ENCODE assay signal across 14 mouse cellular contexts in the genomic region with DNA sequence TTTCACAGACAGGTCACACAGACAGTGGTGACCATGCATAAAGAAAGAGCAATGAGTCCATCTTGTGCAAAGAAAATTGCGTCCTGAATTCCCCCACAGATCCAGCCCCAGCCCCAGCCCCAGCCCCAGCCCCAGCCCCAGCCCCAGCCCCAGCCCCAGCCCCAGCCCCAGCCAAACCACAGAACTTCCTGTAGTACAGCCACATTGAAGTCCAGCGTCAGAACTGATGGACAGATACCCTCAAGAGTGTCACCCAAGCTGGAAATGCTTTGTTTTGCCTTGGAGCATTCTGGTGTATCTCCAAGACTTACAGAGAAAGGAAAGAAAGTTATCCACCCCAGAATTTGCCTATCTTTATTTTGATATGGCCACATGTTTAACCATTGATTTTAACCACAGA.
"Had no signal": no experiment of that assay in that cellular context is flagged by ENCODE, and none has a peak within 500 bp of the region (broad histone marks: within the 10 kb centered on the region; RNA-seq: fewer than 3 reads in every experiment).

No protein-coding gene starts in this region.

- H3K9me3 ChIP-seq: kidney, embryonic 15.5 days; limb, embryonic 15.5 days; lung, embryonic 15.5 days; midbrain, embryonic 10.5 days; midbrain, embryonic 15.5 days; neural tube, embryonic 12.5 days had no signal

- H3K27me3 ChIP-seq: kidney, embryonic 15.5 days; limb, embryonic 15.5 days; lung, embryonic 15.5 days; midbrain, embryonic 15.5 days; neural tube, embryonic 12.5 days had no signal

- H3K4me1 ChIP-seq: kidney, embryonic 15.5 days; limb, embryonic 15.5 days; lung, embryonic 15.5 days; midbrain, embryonic 10.5 days; midbrain, embryonic 15.5 days; neural tube, embryonic 12.5 days had no signal

- H3K9ac ChIP-seq: kidney, embryonic 15.5 days; limb, embryonic 15.5 days; lung, embryonic 15.5 days; midbrain, embryonic 15.5 days; neural tube, embryonic 12.5 days had no signal

- H3K4me2 ChIP-seq: kidney, embryonic 15.5 days; limb, embryonic 15.5 days; lung, embryonic 15.5 days; midbrain, embryonic 15.5 days; neural tube, embryonic 12.5 days had no signal

- H3K27ac ChIP-seq: kidney, embryonic 15.5 days; left cerebral cortex, adult 2 months; limb, embryonic 15.5 days; lung, embryonic 15.5 days; midbrain, embryonic 10.5 days; midbrain, embryonic 15.5 days; neural tube, embryonic 12.5 days had no signal

- DNase-seq: kidney, adult 2 months; kidney, postnatal 25 days; lung, postnatal 14 days; retina, postnatal 1 day; right cerebral cortex, postnatal 4 days; spleen, adult 18-20 months had no signal

- H3K4me3 ChIP-seq: kidney, embryonic 15.5 days; left cerebral cortex, adult 2 months; limb, embryonic 15.5 days; lung, embryonic 15.5 days; midbrain, embryonic 10.5 days; midbrain, embryonic 15.5 days; neural tube, embryonic 12.5 days had no signal

- ATAC-seq: intestine, embryonic 16.5 days; midbrain, embryonic 15.5 days had no signal

- H3K36me3 ChIP-seq: kidney, embryonic 15.5 days; limb, embryonic 15.5 days; lung, embryonic 15.5 days; midbrain, embryonic 10.5 days; midbrain, embryonic 15.5 days; neural tube, embryonic 12.5 days had no signal
